Mouse (Mus musculus): ENCODE measurements around the gene Orc3. TPM values are rescaled to one million over a fixed set of nuclear protein-coding genes. Genes with fewer than 3 reads are reported as not detected.

Gene Orc3
- polyA plus RNA-seq, 1 experiment from 2014 or later: 82.5 TPM

Other genes with a start within 250 kb of the Orc3 start
- 55.0 and 56.0 TPM in 2 replicates for gene Akirin2, start 64.0 kb downstream of the Orc3 start, polyA plus RNA-seq (2014; fragmentation: Nextera tagmentation; extraction: Ambion mirVana)
- gene Rars2, start within 50 bp of the Orc3 start, polyA plus RNA-seq (2014; fragmentation: Nextera tagmentation; extraction: Ambion mirVana): 48.6 and 57.5 TPM in 2 replicates
- gene Slc35a1, start 72.5 kb upstream of the Orc3 start, polyA plus RNA-seq (2014; fragmentation: Nextera tagmentation; extraction: Ambion mirVana): 33.8 and 34.3 TPM in 2 replicates
- 3.3 and 10.1 TPM in 2 replicates for gene Cfap206, start 115.3 kb upstream of the Orc3 start, polyA plus RNA-seq (2014; fragmentation: Nextera tagmentation; extraction: Ambion mirVana)
- not detected in 2 replicates for gene Gm136, start 141.3 kb upstream of the Orc3 start, polyA plus RNA-seq (2014; fragmentation: Nextera tagmentation; extraction: Ambion mirVana)
- 47.3 and 52.7 TPM in 2 replicates for gene Smim8, start 163.5 kb upstream of the Orc3 start, polyA plus RNA-seq (2014; fragmentation: Nextera tagmentation; extraction: Ambion mirVana)